Mouse (Mus musculus): Measurements from ENCODE around the gene Myo16. TPM values are rescaled to one million over a fixed set of nuclear protein-coding genes. Genes with fewer than 3 reads are reported as not detected.

Myo16 gene
- polyA plus RNA-seq, 1 experiment from 2014 or later = 1.5 TPM

DNA sequence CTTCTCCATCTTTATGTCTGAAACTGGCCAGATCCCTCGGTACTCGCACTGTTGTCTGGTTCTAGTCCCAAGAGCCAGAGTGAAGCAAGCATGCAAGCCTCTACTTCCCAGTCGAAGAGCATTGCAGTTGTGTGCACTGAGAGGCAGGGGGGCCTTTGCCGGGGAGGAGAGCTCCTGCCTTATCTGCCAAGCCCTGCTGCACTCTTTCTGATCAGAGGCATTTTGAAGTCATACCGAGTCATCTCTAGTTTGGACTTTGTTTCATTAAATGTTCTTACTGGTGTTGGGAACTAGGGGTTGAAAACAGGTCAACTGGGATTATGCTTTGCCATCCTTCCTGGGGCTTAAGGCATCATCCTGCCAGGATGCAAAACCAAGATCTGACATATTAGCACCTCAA lies 445.2 kb downstream of the Myo16 start:
- no peak for ATAC-seq (ENCODE audit: low FRiP score, low TSS enrichment)
- no peak for TF ChIP-seq EP300 (optimal IDR thresholded peaks at IDR 0.05)
- no peak for TF ChIP-seq CTCF (IDR thresholded peaks at IDR 0.05; ENCODE audit: low read depth)
- Histone ChIP-seq H3K27ac (replicated peaks) (no peak overlapping the region), H3K9me3 (ENCODE audit: control insufficient read depth, low read length) (no peaks in the 10 kb centered on the region), H3K4me1 (replicated peaks; ENCODE audit: control insufficient read depth, insufficient read depth) (no peaks in the 10 kb centered on the region), H3K4me2 (replicated peaks; ENCODE audit: low read depth) (no peak overlapping the region), H3K4me3 (ENCODE audit: low read depth, low read length) (no peak overlapping the region), H3K9ac (ENCODE audit: low read length) (no peak overlapping the region), H3K36me3 (ENCODE audit: control insufficient read depth, insufficient read depth, low read length) (no peaks in the 10 kb centered on the region), H3K27me3 (ENCODE audit: control insufficient read depth, insufficient read depth, low read length) (no peaks in the 10 kb centered on the region)
- 73% methylated on average over 5 of the region's 5 CpGs for WGBS
- DNase-seq (ENCODE audit: low spot score) = no peak

DNA sequence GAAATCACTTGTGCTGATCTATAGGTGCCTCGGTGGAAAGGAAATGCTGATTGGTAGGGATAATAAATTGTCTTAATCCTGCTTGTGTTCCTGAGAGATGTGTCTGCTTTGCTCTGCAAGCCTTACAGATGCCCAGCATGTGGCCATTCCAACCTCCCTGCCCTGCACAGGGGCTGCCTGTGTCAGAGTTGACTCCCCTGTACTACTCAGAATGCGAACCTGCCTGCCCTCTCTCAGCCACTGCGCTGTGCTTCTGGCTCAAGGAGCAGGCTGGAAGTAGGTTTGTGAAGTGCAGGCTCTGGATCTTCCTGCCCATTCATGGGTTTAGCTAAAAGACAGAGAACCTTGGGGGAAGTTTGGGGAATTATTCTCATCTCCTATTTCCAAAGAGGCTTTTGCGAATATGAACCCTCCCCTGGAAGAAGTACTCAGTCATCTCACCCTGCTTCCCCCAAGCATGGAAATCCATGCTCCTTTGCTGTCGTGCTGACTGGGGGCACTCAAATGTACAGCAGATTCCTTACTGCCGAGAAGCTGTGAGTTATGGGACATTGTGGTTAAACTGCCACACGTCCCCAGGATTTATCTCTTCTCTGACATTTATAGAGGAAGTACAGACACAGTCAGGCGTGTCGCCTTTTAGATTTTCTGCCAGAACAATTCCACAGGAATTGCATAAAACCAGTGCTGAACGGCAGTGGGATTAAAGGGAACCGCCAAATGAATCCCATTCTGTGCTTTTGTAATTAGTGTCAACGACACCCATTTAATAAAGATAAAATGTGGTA lies 452.5 kb downstream of the Myo16 start:
- 38% methylated on average over 12 of the region's 12 CpGs for WGBS
- no peak overlapping the region for H3K4me2 ChIP-seq (replicated peaks; ENCODE audit: low read depth)
- H3K4me3 ChIP-seq (ENCODE audit: low read depth, low read length) = no peak overlapping the region
- DNase-seq (ENCODE audit: low spot score) = no peak
- H3K27me3 ChIP-seq (ENCODE audit: control insufficient read depth, insufficient read depth, low read length) = no peaks in the 10 kb centered on the region
- TF ChIP-seq EP300 (optimal IDR thresholded peaks at IDR 0.05) (no peak), CTCF (IDR thresholded peaks at IDR 0.05; ENCODE audit: low read depth) (no peak)
- H3K4me1 ChIP-seq (replicated peaks; ENCODE audit: control insufficient read depth, insufficient read depth) = no peaks in the 10 kb centered on the region
- no peak overlapping the region for H3K27ac ChIP-seq (replicated peaks)
- no peaks in the 10 kb centered on the region for H3K36me3 ChIP-seq (ENCODE audit: control insufficient read depth, insufficient read depth, low read length)
- ATAC-seq (ENCODE audit: low FRiP score, low TSS enrichment) = no peak
- no peak overlapping the region for H3K9ac ChIP-seq (ENCODE audit: low read length)
- H3K9me3 ChIP-seq (ENCODE audit: control insufficient read depth, low read length) = no peaks in the 10 kb centered on the region

DNA sequence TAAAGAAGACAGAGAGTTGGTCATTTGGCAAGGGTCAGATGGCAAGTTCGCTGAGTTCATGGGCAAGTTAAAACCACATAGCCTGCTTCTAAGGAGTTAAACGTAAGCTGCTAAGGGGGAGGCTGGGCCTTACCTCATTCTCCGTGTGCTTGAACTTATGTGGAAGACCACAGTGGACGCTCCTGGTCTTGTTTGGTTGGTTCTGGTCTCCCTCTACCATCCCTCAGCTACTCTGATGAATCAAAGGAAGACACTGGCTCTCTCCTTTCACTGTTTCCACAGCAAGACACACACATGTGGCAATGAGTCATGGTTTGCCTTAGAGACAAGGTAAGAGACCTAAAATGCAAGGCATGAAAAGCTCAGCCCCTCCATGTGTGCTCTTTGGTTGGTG lies 453.1 kb downstream of the Myo16 start:
- Histone ChIP-seq H3K9me3 (ENCODE audit: control insufficient read depth, low read length) (no peaks in the 10 kb centered on the region), H3K36me3 (ENCODE audit: control insufficient read depth, insufficient read depth, low read length) (no peaks in the 10 kb centered on the region), H3K27ac (replicated peaks) (no peak overlapping the region), H3K27me3 (ENCODE audit: control insufficient read depth, insufficient read depth, low read length) (no peaks in the 10 kb centered on the region), H3K4me2 (replicated peaks; ENCODE audit: low read depth) (no peak overlapping the region), H3K4me1 (replicated peaks; ENCODE audit: control insufficient read depth, insufficient read depth) (no peaks in the 10 kb centered on the region), H3K9ac (ENCODE audit: low read length) (no peak overlapping the region), H3K4me3 (ENCODE audit: low read depth, low read length) (no peak overlapping the region)
- ATAC-seq (ENCODE audit: low FRiP score, low TSS enrichment) = no peak
- no peak for DNase-seq (ENCODE audit: low spot score)
- no peak for TF ChIP-seq CTCF (IDR thresholded peaks at IDR 0.05; ENCODE audit: low read depth)
- TF ChIP-seq EP300 (optimal IDR thresholded peaks at IDR 0.05) = no peak
- 41% methylated on average over 4 of the region's 4 CpGs for WGBS

DNA sequence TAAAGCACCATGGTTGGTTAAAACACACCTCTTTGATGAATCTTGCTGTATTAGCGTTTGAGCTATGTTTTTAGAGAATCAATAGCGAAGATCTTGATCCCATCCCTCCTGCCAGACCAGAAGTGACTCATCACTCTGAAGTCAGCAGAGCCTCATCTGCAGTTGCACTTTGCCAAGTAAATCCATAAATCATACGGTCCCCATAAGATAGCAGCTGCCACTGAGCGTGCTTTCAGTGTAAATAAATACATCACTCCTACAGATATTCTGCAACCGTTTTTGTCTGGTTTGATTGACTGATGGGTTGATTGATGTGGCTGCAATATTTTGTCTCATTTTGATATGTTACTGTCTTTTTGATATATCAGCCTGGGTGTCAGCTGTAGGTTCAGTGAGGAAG lies 457.9 kb downstream of the Myo16 start:
- no peak overlapping the region for H3K4me2 ChIP-seq (replicated peaks; ENCODE audit: low read depth)
- H3K27ac ChIP-seq (replicated peaks) = no peak overlapping the region
- ATAC-seq (ENCODE audit: low FRiP score, low TSS enrichment) (no peak), DNase-seq (ENCODE audit: low spot score) (no peak)
- no peaks in the 10 kb centered on the region for H3K4me1 ChIP-seq (replicated peaks; ENCODE audit: control insufficient read depth, insufficient read depth)
- H3K27me3 ChIP-seq (ENCODE audit: control insufficient read depth, insufficient read depth, low read length) = no peaks in the 10 kb centered on the region
- H3K36me3 ChIP-seq (ENCODE audit: control insufficient read depth, insufficient read depth, low read length) = no peaks in the 10 kb centered on the region
- no peak overlapping the region for H3K4me3 ChIP-seq (ENCODE audit: low read depth, low read length)
- no peaks in the 10 kb centered on the region for H3K9me3 ChIP-seq (ENCODE audit: control insufficient read depth, low read length)
- no peak for TF ChIP-seq EP300 (optimal IDR thresholded peaks at IDR 0.05)
- WGBS = 53% methylated on average over 5 of the region's 5 CpGs
- no peak overlapping the region for H3K9ac ChIP-seq (ENCODE audit: low read length)

DNA sequence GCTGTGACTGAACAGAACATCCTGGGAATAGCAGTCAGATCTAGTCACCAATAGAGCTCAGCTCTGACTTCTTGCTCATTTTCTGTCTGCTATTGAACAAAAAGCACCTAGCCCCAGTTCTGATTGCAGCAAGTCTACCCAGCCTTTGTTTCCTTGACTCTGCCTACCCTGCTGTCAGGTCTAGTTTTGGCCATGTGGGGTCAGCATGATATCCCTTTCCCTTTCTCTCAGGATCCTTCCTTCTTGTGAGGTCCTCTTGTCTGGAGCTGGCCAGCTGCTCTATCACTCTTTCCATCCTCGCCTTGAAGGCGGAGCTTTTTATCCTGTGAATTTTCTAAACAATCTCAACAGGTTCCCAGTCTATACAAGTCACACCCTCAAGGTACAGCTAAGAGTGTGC lies 459.7 kb downstream of the Myo16 start:
- no peak for ATAC-seq (ENCODE audit: low FRiP score, low TSS enrichment)
- peak; percentile 23 for DNase-seq (ENCODE audit: low spot score)
- Histone ChIP-seq H3K9ac (ENCODE audit: low read length) (no peak overlapping the region), H3K4me2 (replicated peaks; ENCODE audit: low read depth) (no peak overlapping the region), H3K36me3 (ENCODE audit: control insufficient read depth, insufficient read depth, low read length) (no peaks in the 10 kb centered on the region), H3K27ac (replicated peaks) (no peak overlapping the region), H3K4me1 (replicated peaks; ENCODE audit: control insufficient read depth, insufficient read depth) (no peaks in the 10 kb centered on the region), H3K9me3 (ENCODE audit: control insufficient read depth, low read length) (no peaks in the 10 kb centered on the region), H3K4me3 (ENCODE audit: low read depth, low read length) (no peak overlapping the region), H3K27me3 (ENCODE audit: control insufficient read depth, insufficient read depth, low read length) (no peaks in the 10 kb centered on the region)
- TF ChIP-seq EP300 (optimal IDR thresholded peaks at IDR 0.05) = no peak
- peak; percentile 61 for TF ChIP-seq CTCF (IDR thresholded peaks at IDR 0.05; ENCODE audit: low read depth)
- 58% methylated on average over 2 of the region's 2 CpGs for WGBS

DNA sequence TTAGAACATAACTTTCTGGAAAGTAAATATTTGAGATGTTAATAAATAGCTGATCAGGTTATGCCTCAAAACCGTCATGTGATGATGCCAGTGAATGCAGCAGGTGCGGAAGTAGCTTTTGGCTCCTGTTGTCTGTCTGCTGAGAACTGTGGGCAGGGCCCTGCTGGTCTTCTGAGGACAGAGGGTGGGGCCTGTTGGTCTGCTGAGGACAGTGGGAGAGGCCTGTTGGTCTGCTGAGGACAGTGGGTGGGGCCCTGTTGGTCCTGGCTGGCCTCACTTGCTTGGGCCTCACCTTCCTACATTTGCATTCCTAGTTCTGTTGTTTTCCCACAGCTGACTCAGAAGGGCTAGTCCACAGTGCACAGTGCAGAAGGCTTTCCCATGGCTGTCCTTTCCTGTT lies 466.0 kb downstream of the Myo16 start:
- Histone ChIP-seq H3K4me2 (replicated peaks; ENCODE audit: low read depth) (no peak overlapping the region), H3K27me3 (ENCODE audit: control insufficient read depth, insufficient read depth, low read length) (no peaks in the 10 kb centered on the region), H3K9me3 (ENCODE audit: control insufficient read depth, low read length) (no peaks in the 10 kb centered on the region), H3K4me1 (replicated peaks; ENCODE audit: control insufficient read depth, insufficient read depth) (no peaks in the 10 kb centered on the region), H3K36me3 (ENCODE audit: control insufficient read depth, insufficient read depth, low read length) (no peaks in the 10 kb centered on the region), H3K27ac (replicated peaks) (no peak overlapping the region), H3K4me3 (ENCODE audit: low read depth, low read length) (no peak overlapping the region), H3K9ac (ENCODE audit: low read length) (no peak overlapping the region)
- peak; percentile 98 for ATAC-seq (ENCODE audit: low FRiP score, low TSS enrichment)
- TF ChIP-seq CTCF (IDR thresholded peaks at IDR 0.05; ENCODE audit: low read depth) (no peak), EP300 (optimal IDR thresholded peaks at IDR 0.05) (no peak)
- WGBS = 51% methylated on average over 2 of the region's 2 CpGs
- DNase-seq (ENCODE audit: low spot score) = peak; percentile 83

All from stomach, postnatal 0 days (tissue).